Mouse (Mus musculus): ENCODE data around the gene Pkn2. TPM values are rescaled to one million over a fixed set of nuclear protein-coding genes. Genes with fewer than 3 reads are reported as not detected.

Pkn2 gene
- total and polyA plus RNA-seq, 2 experiments from 2014 or later = 18.4 to 34.5 TPM

- peak overlapping the region; percentile 60 for H3K4me2 ChIP-seq (ENCODE audit: low read depth)
- peak overlapping the region; percentile 99 for H3K4me3 ChIP-seq (ENCODE audit: low read depth, low read length)
- H3K36me3 ChIP-seq (ENCODE audit: insufficient read depth) = no peaks in the 10 kb centered on the region
- ATAC-seq (peak; percentile 1; the same call in 1 of the 2 replicates), DNase-seq (peak; percentile 36)
- H3K4me1 ChIP-seq (ENCODE audit: insufficient read depth) = peaks cover 5% of the 10 kb centered on the region; the same call in 1 of the 2 replicates
- no peak for TF ChIP-seq CTCF (IDR thresholded peaks at IDR 0.05; ENCODE audit: low read depth)
- no peaks in the 10 kb centered on the region for H3K27me3 ChIP-seq (ENCODE audit: insufficient read depth, low read length)
- H3K9ac ChIP-seq = peak overlapping the region; percentile 87
- under 1% methylated on average over 60 of the region's 72 CpGs for WGBS
- no peaks in the 10 kb centered on the region for H3K9me3 ChIP-seq (ENCODE audit: low read length)
- peak overlapping the region; percentile 92 for H3K27ac ChIP-seq (ENCODE audit: low read depth, low read length)
Observed at GRCm38 (mm10) chr3:142880790-142881588, 815 bp downstream of the Pkn2 start.

GRCm38 (mm10) chr3:142863236-142863635, 18.6 kb downstream of the Pkn2 start:
- Histone ChIP-seq H3K36me3 (ENCODE audit: insufficient read depth) (no peaks in the 10 kb centered on the region), H3K9ac (no peak overlapping the region), H3K4me1 (ENCODE audit: insufficient read depth) (no peaks in the 10 kb centered on the region), H3K27me3 (ENCODE audit: insufficient read depth, low read length) (no peaks in the 10 kb centered on the region), H3K9me3 (ENCODE audit: low read length) (no peaks in the 10 kb centered on the region), H3K4me3 (ENCODE audit: low read depth, low read length) (no peak overlapping the region), H3K4me2 (ENCODE audit: low read depth) (no peak overlapping the region), H3K27ac (ENCODE audit: low read depth, low read length) (no peak overlapping the region)
- 96% methylated on average over 2 of the region's 2 CpGs for WGBS
- ATAC-seq (no peak), DNase-seq (no peak)
- no peak for TF ChIP-seq CTCF (IDR thresholded peaks at IDR 0.05; ENCODE audit: low read depth)

GRCm38 (mm10) chr3:142856832-142857231, 25.0 kb downstream of the Pkn2 start:
- ATAC-seq (no peak), DNase-seq (no peak)
- Histone ChIP-seq H3K4me2 (ENCODE audit: low read depth) (no peak overlapping the region), H3K27me3 (ENCODE audit: insufficient read depth, low read length) (no peaks in the 10 kb centered on the region), H3K27ac (ENCODE audit: low read depth, low read length) (no peak overlapping the region), H3K9me3 (ENCODE audit: low read length) (no peaks in the 10 kb centered on the region), H3K36me3 (ENCODE audit: insufficient read depth) (no peaks in the 10 kb centered on the region), H3K4me3 (ENCODE audit: low read depth, low read length) (no peak overlapping the region), H3K4me1 (ENCODE audit: insufficient read depth) (no peaks in the 10 kb centered on the region; the same call in 1 of the 2 replicates), H3K9ac (no peak overlapping the region)
- 43% methylated on average over 3 of the region's 3 CpGs for WGBS
- no peak for TF ChIP-seq CTCF (IDR thresholded peaks at IDR 0.05; ENCODE audit: low read depth)

GRCm38 (mm10) chr3:142855961-142856472, 25.8 kb downstream of the Pkn2 start:
- Histone ChIP-seq H3K36me3 (ENCODE audit: insufficient read depth) (no peaks in the 10 kb centered on the region), H3K9ac (no peak overlapping the region), H3K9me3 (ENCODE audit: low read length) (no peaks in the 10 kb centered on the region), H3K4me3 (ENCODE audit: low read depth, low read length) (no peak overlapping the region), H3K4me2 (ENCODE audit: low read depth) (no peak overlapping the region), H3K4me1 (ENCODE audit: insufficient read depth) (no peaks in the 10 kb centered on the region; the same call in 1 of the 2 replicates), H3K27ac (ENCODE audit: low read depth, low read length) (no peak overlapping the region), H3K27me3 (ENCODE audit: insufficient read depth, low read length) (no peaks in the 10 kb centered on the region)
- 70% methylated on average over 4 of the region's 4 CpGs for WGBS
- ATAC-seq = no peak
- TF ChIP-seq CTCF (IDR thresholded peaks at IDR 0.05; ENCODE audit: low read depth) = no peak
- DNase-seq = no peak

GRCm38 (mm10) chr3:142852911-142853310, 28.9 kb downstream of the Pkn2 start:
- H3K4me1 ChIP-seq (ENCODE audit: insufficient read depth) = no peaks in the 10 kb centered on the region; the same call in 1 of the 2 replicates
- no peaks in the 10 kb centered on the region for H3K27me3 ChIP-seq (ENCODE audit: insufficient read depth, low read length)
- WGBS = 97% methylated on average over 3 of the region's 3 CpGs
- no peak overlapping the region for H3K27ac ChIP-seq (ENCODE audit: low read depth, low read length)
- H3K36me3 ChIP-seq (ENCODE audit: insufficient read depth) = no peaks in the 10 kb centered on the region
- ATAC-seq = no peak
- TF ChIP-seq CTCF (IDR thresholded peaks at IDR 0.05; ENCODE audit: low read depth) = no peak
- no peak for DNase-seq
- H3K9me3 ChIP-seq (ENCODE audit: low read length) = no peaks in the 10 kb centered on the region
- no peak overlapping the region for H3K9ac ChIP-seq
- H3K4me3 ChIP-seq (ENCODE audit: low read depth, low read length) = no peak overlapping the region
- H3K4me2 ChIP-seq (ENCODE audit: low read depth) = no peak overlapping the region

GRCm38 (mm10) chr3:142851631-142852030, 30.2 kb downstream of the Pkn2 start:
- no peak overlapping the region for H3K4me3 ChIP-seq (ENCODE audit: low read depth, low read length)
- no peaks in the 10 kb centered on the region for H3K36me3 ChIP-seq (ENCODE audit: insufficient read depth)
- no peak overlapping the region for H3K27ac ChIP-seq (ENCODE audit: low read depth, low read length)
- no peak for ATAC-seq
- TF ChIP-seq CTCF (IDR thresholded peaks at IDR 0.05; ENCODE audit: low read depth) = no peak
- no peaks in the 10 kb centered on the region for H3K4me1 ChIP-seq (ENCODE audit: insufficient read depth)
- peak; percentile 20 for DNase-seq
- H3K9me3 ChIP-seq (ENCODE audit: low read length) = no peaks in the 10 kb centered on the region
- H3K9ac ChIP-seq = no peak overlapping the region
- no peak overlapping the region for H3K4me2 ChIP-seq (ENCODE audit: low read depth)
- 62% methylated on average over 3 of the region's 3 CpGs for WGBS
- no peaks in the 10 kb centered on the region for H3K27me3 ChIP-seq (ENCODE audit: insufficient read depth, low read length)

- DNase-seq (no peak), ATAC-seq (no peak)
- Histone ChIP-seq H3K9me3 (ENCODE audit: low read length) (no peaks in the 10 kb centered on the region), H3K4me1 (ENCODE audit: insufficient read depth) (no peaks in the 10 kb centered on the region), H3K27me3 (ENCODE audit: insufficient read depth, low read length) (no peaks in the 10 kb centered on the region), H3K27ac (ENCODE audit: low read depth, low read length) (no peak overlapping the region), H3K9ac (no peak overlapping the region), H3K36me3 (ENCODE audit: insufficient read depth) (peaks cover 5% of the 10 kb centered on the region; the same call in 1 of the 2 replicates), H3K4me3 (ENCODE audit: low read depth, low read length) (no peak overlapping the region), H3K4me2 (ENCODE audit: low read depth) (no peak overlapping the region)
- TF ChIP-seq CTCF (IDR thresholded peaks at IDR 0.05; ENCODE audit: low read depth) = no peak
- whole genome bisulfite sequencing = 27% methylated on average over 4 of the region's 4 CpGs
Observed at GRCm38 (mm10) chr3:142839961-142840360, 41.8 kb downstream of the Pkn2 start.

Data from forebrain, postnatal 0 days (tissue).